Mouse (Mus musculus) midbrain, embryonic 14.5 days (tissue): ENCODE results near the gene Macrod2. TPM values are rescaled to one million over a fixed set of nuclear protein-coding genes. Genes with fewer than 3 reads are reported as not detected.

Experiments used
- ATAC-seq: fragments of 200-750 bp; cut with Nextera tagmentation; 2 replicates; pipeline ENCODE4 v1.8.0; 2017; ENCODE audit warnings: moderate number of reproducible peaks, moderate library complexity; ENCODE audit not compliant: low FRiP score, low TSS enrichment
- DNase-seq: peaks from one replicate; pipeline ENCODE4 v3.0.0-alpha.2; 2015
- H3K27ac ChIP-seq: fragments of 300-500 bp; sonication (generic); replicated peaks from 2 replicates; pipeline ENCODE4 v1.5.1; 2014; ENCODE audit warnings: mild to moderate bottlenecking, low read depth, low read length, moderate library complexity
- H3K27me3 ChIP-seq: fragments of 300-500 bp; sonication (generic); 2 replicates; pipeline ENCODE4 v1.6.1; 2014; ENCODE audit warnings: low read length, control low read depth, mixed read lengths; ENCODE audit not compliant: control insufficient read depth, insufficient read depth
- H3K36me3 ChIP-seq: fragments of 300-500 bp; sonication (generic); 2 replicates; pipeline ENCODE4 v1.6.1; 2014; ENCODE audit warnings: low read length, control low read depth; ENCODE audit not compliant: control insufficient read depth, insufficient read depth
- H3K4me1 ChIP-seq: fragments of 300-500 bp; sonication (generic); 2 replicates; pipeline ENCODE4 v1.6.1; 2014; ENCODE audit warnings: mild to moderate bottlenecking, antibody characterized with exemption, low read length, control low read depth; ENCODE audit not compliant: control insufficient read depth, insufficient read depth
- H3K4me2 ChIP-seq: fragments of 300-500 bp; sonication (generic); 2 replicates; pipeline ENCODE4 v1.6.1; 2014; ENCODE audit warnings: mild to moderate bottlenecking, low read length, moderate library complexity
- H3K4me3 ChIP-seq: fragments of 300-500 bp; sonication (generic); replicated peaks from 2 replicates; pipeline ENCODE4 v1.5.1; 2014; ENCODE audit warnings: low read depth, low read length
- H3K9ac ChIP-seq: fragments of 300-500 bp; sonication (generic); replicated peaks from 2 replicates; pipeline ENCODE4 v1.6.1; 2014; ENCODE audit warnings: mild to moderate bottlenecking, low read length, moderate library complexity
- H3K9me3 ChIP-seq: fragments of 300-500 bp; sonication (generic); 2 replicates; pipeline ENCODE4 v1.6.1; 2016; ENCODE audit warnings: low read length, control low read depth, mixed read lengths; ENCODE audit not compliant: control insufficient read depth
- WGBS: fragments of 180-500 bp; shearing (Covaris S2); extraction: QIAGEN DNeasy Blood & Tissue Kit; methylation state at CpG from one replicate; pipeline ENCODE4 v1.1.7; 2014; 5-methylcytosine and 5-hydroxymethylcytosine counted together
- polyA plus RNA-seq: library from polyadenylated mRNA; unstranded; fragments of >200 nt; fragmentation: Nextera tagmentation; extraction: Ambion mirVana; gene quantifications from 2 replicates; pipeline ENCODE4 v1.2.1, GENCODE M21; 2014

The Macrod2 gene
- polyA plus RNA-seq, 1 experiment from 2014 or later: 61.4 TPM

DNA sequence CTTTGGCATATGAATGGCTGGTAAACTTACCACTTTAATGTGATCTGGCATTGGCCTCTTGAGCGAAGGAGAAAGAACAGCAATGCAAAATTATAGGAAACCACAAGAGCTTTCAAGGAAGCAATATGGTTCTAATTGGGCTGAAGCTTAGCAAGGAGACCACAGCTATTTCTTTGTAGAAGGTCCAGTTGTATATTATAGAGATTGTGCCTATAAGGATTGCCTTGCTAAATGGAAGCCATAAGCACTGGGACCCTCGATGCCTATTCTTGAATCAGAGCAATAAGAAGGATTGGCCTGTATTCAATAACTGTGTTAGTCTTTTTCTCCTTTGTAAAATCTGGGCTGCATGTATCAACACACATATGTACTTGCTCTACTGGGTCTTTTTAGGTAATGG lies 1754.2 kb downstream of the Macrod2 start:
- 95% methylated on average over 2 of the region's 2 CpGs for WGBS

DNA sequence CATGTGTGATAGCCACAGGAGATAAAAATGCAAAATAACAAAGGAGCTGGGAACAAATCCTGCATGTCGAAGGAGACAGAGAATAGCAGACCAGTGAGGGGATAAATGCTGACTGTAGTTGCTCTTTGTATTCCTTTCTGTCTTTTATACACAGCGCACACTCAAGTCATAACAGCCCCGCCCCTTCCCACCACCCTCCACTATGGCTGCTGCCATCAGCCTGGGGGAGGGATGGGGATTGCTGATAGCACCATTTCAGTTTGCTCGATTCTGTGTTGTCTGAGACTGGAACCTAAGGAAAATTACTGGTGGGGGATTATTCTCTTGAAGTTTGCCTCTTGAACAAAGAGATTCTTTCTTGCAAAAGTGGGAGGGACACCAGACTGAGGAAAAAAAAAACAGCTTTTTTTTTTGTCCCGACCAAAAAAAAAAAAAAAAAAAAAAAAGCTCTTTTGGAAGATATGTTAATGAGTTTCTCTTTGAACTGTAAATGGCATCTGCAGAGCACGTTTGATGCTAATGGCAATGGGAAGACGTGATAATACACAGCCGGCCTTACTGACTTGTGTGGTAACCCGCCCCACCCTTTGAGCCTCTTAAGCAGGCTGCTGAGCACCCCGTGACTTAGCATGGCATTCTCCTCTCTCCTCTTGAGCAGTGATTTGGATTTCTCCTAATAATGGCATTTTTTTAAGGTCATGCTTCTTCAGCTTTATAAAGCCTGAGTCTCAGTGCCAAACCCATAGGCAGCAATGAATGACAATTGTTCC lies 1768.6 kb downstream of the Macrod2 start:
- H3K27me3 ChIP-seq: no peaks in the 10 kb centered on the region
- H3K27ac ChIP-seq: peak overlapping the region; percentile 62
- no peaks in the 10 kb centered on the region for H3K9me3 ChIP-seq
- 5% methylated on average over 10 of the region's 10 CpGs for WGBS
- H3K4me1 ChIP-seq: peaks cover 15% of the 10 kb centered on the region
- H3K36me3 ChIP-seq: no peaks in the 10 kb centered on the region
- DNase-seq (peak; percentile 78), ATAC-seq (peak; percentile 92)
- H3K9ac ChIP-seq: peak overlapping the region; percentile 21; the same call in 1 of the 2 replicates
- peak overlapping the region; percentile 42 for H3K4me2 ChIP-seq
- H3K4me3 ChIP-seq: no peak overlapping the region

More for the DNA sequence above, 1754.2 kb downstream of the Macrod2 start:
- Histone ChIP-seq H3K36me3 (no peaks in the 10 kb centered on the region), H3K4me3 (no peak overlapping the region), H3K4me1 (no peaks in the 10 kb centered on the region), H3K27ac (no peak overlapping the region), H3K4me2 (no peak overlapping the region), H3K9ac (no peak overlapping the region), H3K9me3 (no peaks in the 10 kb centered on the region), H3K27me3 (no peaks in the 10 kb centered on the region)
- no peak for ATAC-seq
- DNase-seq: no peak

DNA sequence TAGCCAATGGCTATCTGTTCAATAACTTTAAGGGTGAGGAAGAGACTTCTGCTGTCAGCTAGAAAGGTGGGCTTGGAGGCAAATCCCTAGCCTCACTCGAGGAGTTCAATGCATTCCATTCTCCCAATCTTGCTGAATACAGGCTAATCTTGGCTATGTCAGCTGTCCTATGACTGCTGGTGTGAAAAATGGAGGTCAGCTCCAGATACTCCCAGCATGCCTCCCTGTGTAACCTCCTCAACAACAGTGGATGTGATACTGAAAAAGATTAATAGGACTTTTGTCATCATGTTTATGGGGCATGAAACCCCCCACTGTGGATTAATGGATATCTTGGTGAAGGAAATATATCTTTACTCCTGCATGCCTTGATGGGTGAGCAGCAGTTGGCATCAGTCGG lies 1774.5 kb downstream of the Macrod2 start:
- Histone ChIP-seq H3K9me3 (no peaks in the 10 kb centered on the region), H3K4me3 (no peak overlapping the region), H3K36me3 (no peaks in the 10 kb centered on the region), H3K27ac (no peak overlapping the region), H3K9ac (no peak overlapping the region), H3K27me3 (no peaks in the 10 kb centered on the region), H3K4me1 (peaks cover under 1% of the 10 kb centered on the region; the same call in 1 of the 2 replicates), H3K4me2 (no peak overlapping the region)
- no peak for ATAC-seq
- 69% methylated on average over 2 of the region's 2 CpGs for WGBS
- no peak for DNase-seq

DNA sequence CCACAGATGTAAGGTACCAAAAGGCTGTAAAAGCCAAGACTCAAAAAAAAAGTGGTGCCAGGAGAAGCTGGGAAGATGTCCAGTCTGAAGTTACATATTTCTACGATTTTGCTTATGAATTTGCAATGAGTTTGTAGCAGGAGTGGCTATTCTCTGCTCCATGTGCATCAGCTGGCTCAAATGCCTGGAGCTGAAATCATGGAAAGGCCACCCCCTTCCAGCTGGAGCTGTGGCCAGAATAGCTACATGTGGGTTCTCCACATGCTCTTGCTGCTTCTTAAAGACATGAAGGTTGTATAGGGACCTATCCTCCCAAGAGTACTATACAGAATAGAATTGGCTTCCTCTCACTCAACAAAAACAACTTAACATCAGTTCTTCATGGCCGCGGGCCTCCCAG lies 1777.6 kb downstream of the Macrod2 start:
- H3K9me3 ChIP-seq: no peaks in the 10 kb centered on the region
- H3K36me3 ChIP-seq: no peaks in the 10 kb centered on the region
- H3K4me3 ChIP-seq: no peak overlapping the region
- no peak overlapping the region for H3K4me2 ChIP-seq
- no peak for ATAC-seq
- H3K27me3 ChIP-seq: no peaks in the 10 kb centered on the region
- H3K4me1 ChIP-seq: no peaks in the 10 kb centered on the region
- H3K27ac ChIP-seq: no peak overlapping the region
- WGBS: 92% methylated on average over 3 of the region's 3 CpGs
- DNase-seq: no peak
- no peak overlapping the region for H3K9ac ChIP-seq

DNA sequence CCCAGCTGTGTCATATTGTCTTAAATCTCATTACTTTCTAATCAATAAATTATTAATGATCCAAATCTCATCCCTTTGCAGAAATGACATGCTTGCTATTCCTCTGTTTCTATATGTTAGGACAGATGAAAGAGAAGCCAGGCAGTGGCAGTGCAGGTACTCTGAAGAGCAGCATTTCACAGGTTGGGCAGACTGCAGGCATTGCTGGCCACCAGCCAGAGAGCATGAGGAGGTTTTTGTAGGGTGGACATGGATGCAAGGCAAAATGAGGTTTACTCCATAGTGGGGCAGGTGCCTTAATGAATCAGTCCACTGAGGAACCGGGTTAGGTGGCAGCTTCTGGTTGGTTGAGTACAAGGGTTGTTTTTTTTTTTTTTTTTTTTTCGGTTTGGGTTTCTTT lies 1778.9 kb downstream of the Macrod2 start:
- no peaks in the 10 kb centered on the region for H3K4me1 ChIP-seq
- H3K9me3 ChIP-seq: no peaks in the 10 kb centered on the region
- no peaks in the 10 kb centered on the region for H3K36me3 ChIP-seq
- no peak overlapping the region for H3K4me3 ChIP-seq
- no peak overlapping the region for H3K4me2 ChIP-seq
- no peaks in the 10 kb centered on the region for H3K27me3 ChIP-seq
- H3K27ac ChIP-seq: no peak overlapping the region
- ATAC-seq (no peak), DNase-seq (no peak)
- H3K9ac ChIP-seq: no peak overlapping the region
- WGBS: 92% methylated on average over 2 of the region's 2 CpGs

DNA sequence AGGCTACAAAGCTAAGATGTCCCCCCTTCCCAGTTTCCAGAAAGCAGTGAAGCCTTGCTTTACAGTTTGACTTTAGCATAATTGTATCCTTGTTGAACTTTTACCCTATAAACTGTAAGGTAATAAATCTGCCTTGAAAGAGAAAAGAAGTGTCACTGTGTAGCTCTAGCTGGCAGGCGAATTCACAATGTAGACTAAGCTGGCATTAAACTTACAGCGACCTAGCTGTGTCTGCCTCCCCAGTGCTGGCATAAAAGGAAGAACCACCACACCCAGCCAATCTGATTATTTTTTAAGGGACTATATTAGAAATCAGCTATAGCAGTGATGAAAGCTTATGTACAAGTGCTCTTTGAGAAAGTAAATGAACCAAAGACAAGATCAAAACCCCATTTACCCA lies 1791.8 kb downstream of the Macrod2 start:
- DNase-seq (no peak), ATAC-seq (no peak)
- WGBS: 29% methylated on average over 2 of the region's 2 CpGs
- peaks cover 8% of the 10 kb centered on the region for H3K4me1 ChIP-seq
- H3K36me3 ChIP-seq: no peaks in the 10 kb centered on the region
- no peak overlapping the region for H3K4me3 ChIP-seq
- H3K9me3 ChIP-seq: no peaks in the 10 kb centered on the region
- H3K27me3 ChIP-seq: no peaks in the 10 kb centered on the region
- H3K9ac ChIP-seq: no peak overlapping the region
- no peak overlapping the region for H3K4me2 ChIP-seq
- no peak overlapping the region for H3K27ac ChIP-seq

DNA sequence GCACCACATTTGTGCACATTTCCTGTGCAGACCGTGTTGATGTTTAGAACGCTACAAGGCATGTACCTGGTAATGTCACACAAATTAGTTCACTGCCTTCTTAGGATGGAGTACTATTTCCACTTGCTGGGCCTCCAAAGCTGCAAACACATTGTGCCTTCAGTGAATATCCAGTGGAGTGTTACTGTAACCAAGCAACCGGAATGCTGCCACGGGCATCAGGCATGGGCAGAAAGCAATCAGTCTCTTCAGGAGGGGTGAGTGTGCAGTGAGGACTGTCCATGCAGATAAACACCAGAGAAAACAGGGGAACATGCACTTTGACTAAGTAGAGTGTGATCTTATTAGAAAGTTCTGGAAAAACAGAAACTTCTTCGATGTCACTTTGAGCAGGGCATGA lies 1792.3 kb downstream of the Macrod2 start:
- H3K4me2 ChIP-seq: no peak overlapping the region
- no peaks in the 10 kb centered on the region for H3K36me3 ChIP-seq
- 22% methylated on average over 5 of the region's 5 CpGs for WGBS

DNA sequence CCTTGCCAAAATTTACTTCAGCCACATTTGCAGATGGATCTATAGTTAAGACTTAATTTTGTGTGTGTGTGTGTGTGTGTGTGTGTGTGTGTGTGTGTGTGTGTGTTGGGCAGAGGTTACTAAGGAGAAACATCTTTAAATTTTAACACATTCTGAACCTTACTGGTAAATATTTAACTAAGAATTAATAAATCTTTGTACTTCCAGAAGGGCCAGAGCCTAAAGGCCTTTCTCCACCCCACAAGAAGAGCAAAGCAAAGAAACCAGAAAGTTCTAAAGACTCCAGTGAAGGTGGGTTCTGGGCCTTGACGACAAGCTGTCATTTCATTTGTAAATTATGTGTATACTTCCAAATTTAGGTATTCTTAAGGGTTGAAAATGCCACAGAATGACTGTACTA lies 1822.3 kb downstream of the Macrod2 start:
- Histone ChIP-seq H3K36me3 (no peaks in the 10 kb centered on the region), H3K27me3 (no peaks in the 10 kb centered on the region), H3K9ac (no peak overlapping the region), H3K27ac (no peak overlapping the region), H3K9me3 (no peaks in the 10 kb centered on the region), H3K4me2 (no peak overlapping the region), H3K4me3 (no peak overlapping the region), H3K4me1 (no peaks in the 10 kb centered on the region)
- ATAC-seq: no peak
- WGBS: 86% methylated on average over 1 of the region's 1 CpGs
- no peak for DNase-seq

More for the DNA sequence above, 1792.3 kb downstream of the Macrod2 start:
- no peaks in the 10 kb centered on the region for H3K27me3 ChIP-seq
- no peaks in the 10 kb centered on the region for H3K9me3 ChIP-seq
- no peak overlapping the region for H3K9ac ChIP-seq
- H3K4me3 ChIP-seq: no peak overlapping the region
- DNase-seq: peak; percentile 71
- H3K4me1 ChIP-seq: peaks cover 8% of the 10 kb centered on the region
- peak; percentile 64 for ATAC-seq
- H3K27ac ChIP-seq: no peak overlapping the region
